In genomic region chr16:11785806-11786205, GRCm38 (mm10) we compare ENCODE assay signal across 24 mouse cellular contexts.
DNase-seq lines count a peak whose midpoint lies in the region; ATAC-seq and TF ChIP-seq lines count a peak whose summit lies in the region.
"Had no signal": no experiment of that assay in that cellular context is flagged by ENCODE, and none has a peak within 500 bp of the region (broad histone marks: within the 10 kb centered on the region; RNA-seq: fewer than 3 reads in every experiment).

No protein-coding gene starts in this region.

- no peaks in the 10 kb centered on the region for H3K27me3 ChIP-seq in embryonic facial prominence, embryonic 14.5 days (replicated peaks; ENCODE audit: control insufficient read depth, insufficient read depth, low read length)
- no peaks in the 10 kb centered on the region for H3K27me3 ChIP-seq in embryonic facial prominence, embryonic 10.5 days (replicated peaks; ENCODE audit: low read depth, poor library complexity, severe bottlenecking)
- H3K27me3 ChIP-seq in heart, embryonic 15.5 days = no peaks in the 10 kb centered on the region
- no peaks in the 10 kb centered on the region for H3K27me3 ChIP-seq in midbrain, embryonic 11.5 days (ENCODE audit: control insufficient read depth, insufficient read depth, low read length)
- H3K27me3 ChIP-seq in midbrain, postnatal 0 days (ENCODE audit: insufficient read depth, low read length) = no peaks in the 10 kb centered on the region
- H3K27me3 ChIP-seq: CH12.LX; embryonic facial prominence, embryonic 13.5 days; forebrain, embryonic 13.5 days; forebrain, embryonic 15.5 days; Patski had no signal

- no peaks in the 10 kb centered on the region for H3K9me3 ChIP-seq in embryonic facial prominence, embryonic 14.5 days (ENCODE audit: control insufficient read depth, low read length)
- no peaks in the 10 kb centered on the region for H3K9me3 ChIP-seq in embryonic facial prominence, embryonic 10.5 days
- no peaks in the 10 kb centered on the region for H3K9me3 ChIP-seq in heart, embryonic 15.5 days (replicated peaks)
- H3K9me3 ChIP-seq in midbrain, embryonic 11.5 days (ENCODE audit: control insufficient read depth, low read length) = no peaks in the 10 kb centered on the region
- no peaks in the 10 kb centered on the region for H3K9me3 ChIP-seq in midbrain, postnatal 0 days (ENCODE audit: low read length)
- H3K9me3 ChIP-seq: embryonic facial prominence, embryonic 13.5 days; forebrain, embryonic 13.5 days; forebrain, embryonic 15.5 days; G1E had no signal

- no peak for TF ChIP-seq CTCF in midbrain, postnatal 0 days (IDR thresholded peaks at IDR 0.05)

- no peak overlapping the region for H3K4me3 ChIP-seq in embryonic facial prominence, embryonic 14.5 days (ENCODE audit: low read depth, low read length)
- no peak overlapping the region for H3K4me3 ChIP-seq in embryonic facial prominence, embryonic 10.5 days
- H3K4me3 ChIP-seq in heart, embryonic 15.5 days = no peak overlapping the region
- H3K4me3 ChIP-seq in midbrain, embryonic 11.5 days (ENCODE audit: low read depth, low read length) = no peak overlapping the region
- H3K4me3 ChIP-seq in midbrain, postnatal 0 days (ENCODE audit: low read depth, low read length) = no peak overlapping the region
- H3K4me3 ChIP-seq: embryonic facial prominence, embryonic 13.5 days; forebrain, embryonic 13.5 days; forebrain, embryonic 15.5 days had no signal

- no peak overlapping the region for H3K27ac ChIP-seq in embryonic facial prominence, embryonic 14.5 days (replicated peaks; ENCODE audit: low read depth, low read length)
- H3K27ac ChIP-seq in embryonic facial prominence, embryonic 10.5 days (replicated peaks) = no peak overlapping the region
- H3K27ac ChIP-seq in heart, embryonic 15.5 days = 0 out of 2 replicates have a peak overlapping the region, but pooled peaks have one; percentile 33
- H3K27ac ChIP-seq in midbrain, embryonic 11.5 days (ENCODE audit: low read depth, low read length) = no peak overlapping the region
- no peak overlapping the region for H3K27ac ChIP-seq in midbrain, postnatal 0 days (ENCODE audit: low read depth, low read length)
- H3K27ac ChIP-seq: embryonic facial prominence, embryonic 13.5 days; forebrain, embryonic 13.5 days; forebrain, embryonic 15.5 days had no signal

- 49% methylated on average over 4 of the region's 4 CpGs for WGBS in embryonic facial prominence, embryonic 14.5 days
- 73% methylated on average over 4 of the region's 4 CpGs for WGBS in embryonic facial prominence, embryonic 10.5 days
- WGBS in heart, embryonic 15.5 days = 41% methylated on average over 4 of the region's 4 CpGs
- 78% methylated on average over 4 of the region's 4 CpGs for WGBS in midbrain, embryonic 11.5 days
- WGBS in midbrain, postnatal 0 days = 85% methylated on average over 4 of the region's 4 CpGs

- no peak overlapping the region for H3K4me2 ChIP-seq in embryonic facial prominence, embryonic 14.5 days (ENCODE audit: low read depth, low read length)
- no peak overlapping the region for H3K4me2 ChIP-seq in heart, embryonic 15.5 days
- no peak overlapping the region for H3K4me2 ChIP-seq in midbrain, embryonic 11.5 days
- H3K4me2 ChIP-seq in midbrain, postnatal 0 days (ENCODE audit: low read depth, low read length, poor library complexity, severe bottlenecking) = no peak overlapping the region
- H3K4me2 ChIP-seq: embryonic facial prominence, embryonic 13.5 days; forebrain, embryonic 13.5 days; forebrain, embryonic 15.5 days had no signal

- no peaks in the 10 kb centered on the region for H3K36me3 ChIP-seq in embryonic facial prominence, embryonic 14.5 days (ENCODE audit: control insufficient read depth, insufficient read depth, low read length)
- H3K36me3 ChIP-seq in embryonic facial prominence, embryonic 10.5 days (replicated peaks) = no peaks in the 10 kb centered on the region
- no peaks in the 10 kb centered on the region for H3K36me3 ChIP-seq in heart, embryonic 15.5 days
- no peaks in the 10 kb centered on the region for H3K36me3 ChIP-seq in midbrain, embryonic 11.5 days (ENCODE audit: control insufficient read depth, insufficient read depth, low read length)
- no peaks in the 10 kb centered on the region for H3K36me3 ChIP-seq in midbrain, postnatal 0 days (ENCODE audit: insufficient read depth, low read length)
- H3K36me3 ChIP-seq: embryonic facial prominence, embryonic 13.5 days; forebrain, embryonic 15.5 days; G1E had no signal

- peak; percentile 39 for DNase-seq in embryonic facial prominence, embryonic 14.5 days (ENCODE audit: low spot score)
- no peak for DNase-seq in embryonic facial prominence, embryonic 10.5 days (ENCODE audit: low spot score)
- no peak for DNase-seq in heart, postnatal 4 days
- DNase-seq in midbrain, embryonic 11.5 days (ENCODE audit: low spot score, missing footprints) = peak; percentile 73
- no peak for DNase-seq in midbrain, postnatal 0 days (ENCODE audit: low spot score)
- DNase-seq: adrenal gland, adult 8-10 months; adrenal gland, postnatal 14 days; adrenal gland, postnatal 36 days; B cell, adult 2 months; cerebellum, adult 11-12 months; cerebellum, adult 2 months; cerebellum, adult 9-10 months; cerebellum, postnatal 10 days; cerebellum, postnatal 25 days; forebrain, postnatal 0 days had no signal

- no peaks in the 10 kb centered on the region for H3K4me1 ChIP-seq in embryonic facial prominence, embryonic 14.5 days (ENCODE audit: control insufficient read depth, insufficient read depth, low read length)
- H3K4me1 ChIP-seq in embryonic facial prominence, embryonic 10.5 days = peaks cover 15% of the 10 kb centered on the region; the same call in 1 of the 2 replicates
- H3K4me1 ChIP-seq in heart, embryonic 15.5 days (replicated peaks) = peaks cover 11% of the 10 kb centered on the region
- H3K4me1 ChIP-seq in midbrain, embryonic 11.5 days (ENCODE audit: control insufficient read depth, insufficient read depth, low read length) = no peaks in the 10 kb centered on the region
- no peaks in the 10 kb centered on the region for H3K4me1 ChIP-seq in midbrain, postnatal 0 days (ENCODE audit: insufficient read depth, low read length)
- H3K4me1 ChIP-seq: forebrain, embryonic 13.5 days; forebrain, embryonic 15.5 days had no signal

- H3K9ac ChIP-seq in embryonic facial prominence, embryonic 14.5 days (ENCODE audit: low read depth, low read length) = no peak overlapping the region
- no peak overlapping the region for H3K9ac ChIP-seq in heart, embryonic 15.5 days
- H3K9ac ChIP-seq in midbrain, embryonic 11.5 days (ENCODE audit: low read length) = no peak overlapping the region
- H3K9ac ChIP-seq in midbrain, postnatal 0 days (replicated peaks; ENCODE audit: low read length, poor library complexity, severe bottlenecking) = no peak overlapping the region
- H3K9ac ChIP-seq: embryonic facial prominence, embryonic 13.5 days; forebrain, embryonic 13.5 days; forebrain, embryonic 15.5 days; forebrain, postnatal 0 days had no signal

- no peak for ATAC-seq in embryonic facial prominence, embryonic 14.5 days (ENCODE audit: low read depth)
- no peak for ATAC-seq in heart, embryonic 15.5 days (replicated peaks; ENCODE audit: insufficient number of reproducible peaks, insufficient read depth, low FRiP score, low read depth)
- ATAC-seq in midbrain, embryonic 11.5 days (ENCODE audit: low FRiP score) = no peak
- no peak for ATAC-seq in midbrain, postnatal 0 days (ENCODE audit: low FRiP score)
- ATAC-seq: activated CD4-positive, CD25-positive, alpha-beta regulatory T cell, adult 4 months; CD4-positive, CD25-positive, alpha-beta regulatory T cell, adult 4 months; forebrain, embryonic 13.5 days; forebrain, embryonic 15.5 days; forebrain, postnatal 0 days; Patski had no signal

Comparison
In these comparisons a context has a peak if more than half of its experiments do, and no peak if none do; other contexts are left out.
1. DNase-seq: peak in embryonic facial prominence, embryonic 14.5 days (single experiment) and midbrain, embryonic 11.5 days (single experiment); none in embryonic facial prominence, embryonic 10.5 days (single experiment), heart, postnatal 4 days (single experiment) and midbrain, postnatal 0 days (single experiment).